Mouse (Mus musculus): ENCODE results near the gene Gsc2. TPM values are rescaled to one million over a fixed set of nuclear protein-coding genes. Genes with fewer than 3 reads are reported as not detected.

The Gsc2 gene
- polyA plus RNA-seq, 1 experiment: not detected

DNA sequence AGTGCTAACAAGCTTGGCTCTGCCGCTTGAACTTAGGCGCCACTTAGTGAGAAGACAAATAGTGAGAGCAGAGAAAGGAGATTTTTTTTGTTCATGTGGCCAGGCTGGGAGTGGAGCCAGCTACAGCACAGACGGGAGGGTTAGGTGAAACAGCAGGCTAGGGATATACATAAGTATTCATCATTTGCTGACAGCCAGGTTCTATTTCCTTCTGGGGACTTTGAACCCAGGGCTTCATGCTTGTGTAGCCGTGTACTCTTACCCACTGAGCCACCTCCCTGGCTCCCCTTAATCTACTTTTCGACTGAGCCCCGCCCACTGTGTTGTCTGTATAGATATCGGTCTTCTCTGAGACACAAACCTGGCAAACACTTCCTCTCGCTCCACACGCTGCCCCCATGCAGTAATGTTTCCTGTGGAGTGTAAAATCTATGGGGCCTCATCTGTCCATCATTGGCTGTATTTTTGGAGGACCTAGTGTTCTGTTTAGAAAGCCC lies 24.4 kb upstream of the Gsc2 start:
- peak overlapping the region; percentile 39 for H3K4me3 ChIP-seq (replicated peaks)
- H3K9me3 ChIP-seq (ENCODE audit: control insufficient read depth, low read length): no peaks in the 10 kb centered on the region
- no peak for TF ChIP-seq GATA1 (IDR thresholded peaks at IDR 0.05; ENCODE audit: low read length)
- TF ChIP-seq TAL1 (IDR thresholded peaks at IDR 0.05; ENCODE audit: low read length): no peak
- H3K36me3 ChIP-seq (ENCODE audit: control insufficient read depth): no peaks in the 10 kb centered on the region
- no peaks in the 10 kb centered on the region for H3K27me3 ChIP-seq (ENCODE audit: control insufficient read depth)
- H3K4me1 ChIP-seq (ENCODE audit: control insufficient read depth): peaks cover 43% of the 10 kb centered on the region

DNA sequence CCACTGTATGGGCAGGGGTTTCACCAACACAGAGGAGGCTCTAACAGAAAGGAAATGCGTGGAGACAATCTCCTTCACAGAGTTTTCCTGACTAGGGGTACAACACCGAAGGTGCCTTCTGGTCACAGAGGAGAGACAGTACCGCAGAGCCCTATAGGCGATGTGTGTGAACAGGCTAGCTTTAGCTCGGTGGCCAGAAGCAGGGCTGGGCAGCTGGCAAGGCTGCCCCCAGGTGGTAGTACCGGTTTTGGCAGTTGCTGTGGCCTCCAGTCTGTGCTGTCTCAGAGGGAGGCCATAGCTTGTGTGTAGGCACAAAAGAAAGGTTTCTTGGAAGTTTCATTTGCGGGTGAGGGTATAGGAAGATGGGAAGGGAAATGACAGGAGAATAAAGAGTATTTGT lies 24.0 kb upstream of the Gsc2 start:
- peaks cover 48% of the 10 kb centered on the region for H3K4me1 ChIP-seq (ENCODE audit: control insufficient read depth)
- no peaks in the 10 kb centered on the region for H3K36me3 ChIP-seq (ENCODE audit: control insufficient read depth)
- peak overlapping the region; percentile 39 for H3K4me3 ChIP-seq (replicated peaks)
- no peaks in the 10 kb centered on the region for H3K27me3 ChIP-seq (ENCODE audit: control insufficient read depth)
- no peaks in the 10 kb centered on the region for H3K9me3 ChIP-seq (ENCODE audit: control insufficient read depth, low read length)
- TF ChIP-seq TAL1 (IDR thresholded peaks at IDR 0.05; ENCODE audit: low read length) (no peak), GATA1 (IDR thresholded peaks at IDR 0.05; ENCODE audit: low read length) (no peak)

DNA sequence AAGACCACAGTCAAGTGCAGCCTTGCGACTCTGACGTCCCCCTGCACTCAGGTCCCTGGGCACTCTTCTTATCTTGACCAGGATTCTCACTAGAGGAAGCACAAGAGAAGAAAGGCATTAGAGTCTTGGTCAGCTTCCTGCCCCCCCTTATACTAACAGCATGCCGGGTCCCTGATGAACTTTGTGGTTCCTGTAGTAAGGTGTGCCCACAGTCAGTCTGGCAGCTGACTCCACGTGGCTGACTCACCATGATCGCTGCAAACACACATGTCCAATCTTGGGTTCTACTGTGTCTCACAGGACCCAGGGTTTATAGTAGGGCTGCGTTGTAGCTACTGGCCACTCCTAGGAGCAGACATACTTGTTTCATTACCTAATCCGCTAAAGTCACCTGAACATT lies 23.3 kb upstream of the Gsc2 start:
- Histone ChIP-seq H3K27me3 (ENCODE audit: control insufficient read depth) (no peaks in the 10 kb centered on the region), H3K9me3 (ENCODE audit: control insufficient read depth, low read length) (no peaks in the 10 kb centered on the region), H3K4me3 (replicated peaks) (no peak overlapping the region), H3K4me1 (ENCODE audit: control insufficient read depth) (peaks cover 54% of the 10 kb centered on the region), H3K36me3 (ENCODE audit: control insufficient read depth) (no peaks in the 10 kb centered on the region)
- no peak for TF ChIP-seq GATA1 (IDR thresholded peaks at IDR 0.05; ENCODE audit: low read length)
- TF ChIP-seq TAL1 (IDR thresholded peaks at IDR 0.05; ENCODE audit: low read length): no peak

DNA sequence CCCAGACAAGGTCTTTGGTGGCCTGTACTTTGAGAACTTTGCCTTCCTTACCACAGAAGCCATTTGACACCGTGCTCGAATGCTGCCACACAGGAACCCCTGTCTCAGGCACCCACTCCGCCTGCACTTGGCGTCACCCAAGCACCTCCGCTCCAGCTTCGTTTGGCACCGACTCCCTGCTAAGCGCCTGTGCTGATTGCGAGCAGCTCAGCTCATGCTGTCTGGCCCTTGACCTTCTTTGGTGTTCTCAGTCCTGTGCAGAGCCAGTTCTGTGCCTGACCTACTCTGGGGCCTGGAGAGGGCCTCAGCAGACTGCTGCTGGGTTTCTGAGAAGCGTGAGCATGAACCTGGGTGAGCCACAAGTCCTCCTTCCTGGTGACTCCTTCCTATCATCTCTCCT lies 21.9 kb upstream of the Gsc2 start:
- no peak for TF ChIP-seq GATA1 (IDR thresholded peaks at IDR 0.05; ENCODE audit: low read length)
- no peak for TF ChIP-seq TAL1 (IDR thresholded peaks at IDR 0.05; ENCODE audit: low read length)
- Histone ChIP-seq H3K9me3 (ENCODE audit: control insufficient read depth, low read length) (no peaks in the 10 kb centered on the region), H3K4me1 (ENCODE audit: control insufficient read depth) (peaks cover 59% of the 10 kb centered on the region), H3K4me3 (replicated peaks) (no peak overlapping the region), H3K27me3 (ENCODE audit: control insufficient read depth) (no peaks in the 10 kb centered on the region), H3K36me3 (ENCODE audit: control insufficient read depth) (no peaks in the 10 kb centered on the region)

DNA sequence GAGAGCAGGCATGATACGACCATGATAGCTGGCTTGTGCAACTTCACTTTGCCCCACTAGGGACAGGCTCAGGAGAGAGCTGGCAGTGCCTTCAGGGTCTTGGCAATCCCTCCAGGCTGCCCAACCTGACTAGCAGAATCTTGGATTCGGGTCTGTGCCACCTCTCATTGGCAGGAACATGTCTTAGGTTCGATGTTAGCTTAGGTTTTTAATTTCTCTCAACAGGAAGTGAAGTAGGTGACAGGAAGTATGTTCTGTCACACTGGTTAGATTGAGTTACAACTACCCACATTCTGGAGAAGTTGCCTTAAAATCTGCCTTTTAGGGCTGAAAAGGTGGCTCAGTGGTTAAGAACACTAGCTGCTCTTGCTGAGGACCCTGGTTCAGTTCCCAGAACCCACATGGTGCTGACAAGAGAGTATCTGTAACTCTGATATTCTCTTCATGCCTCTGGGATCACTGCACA lies 19.6 kb upstream of the Gsc2 start:
- Histone ChIP-seq H3K4me1 (ENCODE audit: control insufficient read depth) (peaks cover 60% of the 10 kb centered on the region), H3K27me3 (ENCODE audit: control insufficient read depth) (no peaks in the 10 kb centered on the region), H3K36me3 (ENCODE audit: control insufficient read depth) (no peaks in the 10 kb centered on the region), H3K4me3 (replicated peaks) (no peak overlapping the region), H3K9me3 (ENCODE audit: control insufficient read depth, low read length) (no peaks in the 10 kb centered on the region)
- TF ChIP-seq GATA1 (IDR thresholded peaks at IDR 0.05; ENCODE audit: low read length) (no peak), TAL1 (IDR thresholded peaks at IDR 0.05; ENCODE audit: low read length) (no peak)

DNA sequence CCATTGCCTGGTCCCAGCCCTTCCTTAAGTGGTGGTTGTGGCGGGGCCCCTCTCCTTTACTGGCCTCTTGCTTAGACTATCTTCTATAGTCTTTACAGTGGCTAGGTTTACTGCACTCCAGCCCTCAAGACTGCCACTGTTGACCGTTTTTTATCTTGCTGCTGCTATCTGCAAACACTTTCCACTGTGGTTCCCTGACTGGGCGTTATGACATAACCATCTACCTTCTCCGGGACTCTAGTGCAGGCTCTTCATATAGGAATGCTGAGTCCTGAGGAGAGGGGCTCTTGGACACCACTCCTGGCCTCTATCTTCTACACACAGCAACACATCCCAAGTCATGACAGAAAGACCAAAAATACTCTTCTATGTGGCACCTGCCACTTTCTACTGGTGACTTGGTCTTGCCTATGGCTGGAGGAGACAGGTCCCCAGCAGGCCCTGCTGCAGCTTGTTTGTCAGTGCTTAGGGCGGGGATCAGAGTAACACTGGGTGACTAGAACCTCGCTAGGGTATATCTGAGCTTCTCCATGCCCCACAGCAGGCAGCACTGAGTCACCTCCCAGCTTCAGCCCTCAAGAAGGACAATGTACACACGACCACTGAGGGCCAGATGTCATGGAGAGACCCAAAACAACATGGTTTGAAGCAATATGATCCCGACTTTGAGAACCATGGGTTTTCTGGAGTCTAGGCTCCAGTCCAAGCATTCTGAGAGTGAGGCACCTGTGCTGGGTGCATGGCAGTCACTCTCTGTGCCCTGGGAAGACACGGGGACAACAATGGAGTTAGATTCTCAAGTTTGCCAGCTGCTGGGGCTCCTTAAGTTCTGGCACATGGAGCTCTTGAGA lies 19.0 kb upstream of the Gsc2 start:
- Histone ChIP-seq H3K27me3 (ENCODE audit: control insufficient read depth) (no peaks in the 10 kb centered on the region), H3K9me3 (ENCODE audit: control insufficient read depth, low read length) (no peaks in the 10 kb centered on the region), H3K36me3 (ENCODE audit: control insufficient read depth) (no peaks in the 10 kb centered on the region), H3K4me3 (replicated peaks) (no peak overlapping the region), H3K4me1 (ENCODE audit: control insufficient read depth) (peaks cover 60% of the 10 kb centered on the region)
- TF ChIP-seq GATA1 (IDR thresholded peaks at IDR 0.05; ENCODE audit: low read length): no peak
- TF ChIP-seq TAL1 (IDR thresholded peaks at IDR 0.05; ENCODE audit: low read length): no peak

DNA sequence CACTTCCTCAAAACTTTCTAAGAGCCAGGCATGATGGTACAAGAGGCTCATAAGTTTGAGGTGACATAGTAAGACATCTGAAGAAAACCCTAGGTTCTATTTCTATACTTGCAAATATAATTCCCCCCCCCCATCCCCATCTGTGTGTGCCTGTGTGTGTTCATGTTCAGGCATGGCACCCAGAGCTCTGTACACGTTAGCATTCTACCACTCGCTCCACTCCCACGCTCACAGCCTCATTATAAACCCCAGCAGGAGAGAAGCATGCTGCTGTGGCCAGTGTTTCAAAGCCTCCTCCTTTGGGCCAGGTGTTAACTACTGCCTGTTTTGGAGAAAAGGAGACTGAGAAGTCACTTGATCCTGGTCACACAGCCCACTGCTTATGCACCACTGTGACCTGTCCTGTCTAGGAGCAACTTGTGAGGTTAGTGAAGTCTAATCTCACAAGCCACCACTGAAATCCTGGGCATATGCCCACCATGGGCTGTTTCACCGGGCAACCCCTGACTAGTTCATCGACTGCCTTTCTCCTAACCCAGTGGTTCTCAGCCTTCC lies 17.1 kb upstream of the Gsc2 start:
- no peak for TF ChIP-seq GATA1 (IDR thresholded peaks at IDR 0.05; ENCODE audit: low read length)
- Histone ChIP-seq H3K4me3 (replicated peaks) (no peak overlapping the region), H3K9me3 (ENCODE audit: control insufficient read depth, low read length) (no peaks in the 10 kb centered on the region), H3K36me3 (ENCODE audit: control insufficient read depth) (no peaks in the 10 kb centered on the region), H3K4me1 (ENCODE audit: control insufficient read depth) (peaks cover 60% of the 10 kb centered on the region), H3K27me3 (ENCODE audit: control insufficient read depth) (no peaks in the 10 kb centered on the region)

DNA sequence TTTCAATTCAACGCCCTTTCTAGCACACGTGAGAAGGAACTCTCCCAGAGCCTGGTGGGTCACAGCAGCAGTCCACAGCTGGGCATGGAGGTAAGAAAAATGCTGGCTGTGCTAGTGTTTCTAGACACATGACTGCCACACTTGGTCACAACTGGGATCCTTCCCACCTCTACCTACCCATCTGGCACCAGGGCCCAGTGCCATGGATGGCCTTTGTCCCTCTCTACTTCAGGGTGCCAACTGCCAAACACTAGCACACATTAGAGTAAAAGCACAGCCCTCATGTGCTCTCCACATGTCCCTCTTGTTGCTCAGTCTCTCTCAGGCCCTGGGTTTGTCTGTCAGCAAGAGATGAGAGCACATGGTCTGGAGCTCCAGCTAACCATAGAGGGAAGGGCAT lies 14.8 kb upstream of the Gsc2 start:
- H3K27me3 ChIP-seq (ENCODE audit: control insufficient read depth): no peaks in the 10 kb centered on the region
- H3K36me3 ChIP-seq (ENCODE audit: control insufficient read depth): peaks cover 18% of the 10 kb centered on the region
- TF ChIP-seq GATA1 (IDR thresholded peaks at IDR 0.05; ENCODE audit: low read length): no peak
- no peak for TF ChIP-seq TAL1 (IDR thresholded peaks at IDR 0.05; ENCODE audit: low read length)
- H3K4me1 ChIP-seq (ENCODE audit: control insufficient read depth): peaks cover 63% of the 10 kb centered on the region
- H3K4me3 ChIP-seq (replicated peaks): no peak overlapping the region
- no peaks in the 10 kb centered on the region for H3K9me3 ChIP-seq (ENCODE audit: control insufficient read depth, low read length)

DNA sequence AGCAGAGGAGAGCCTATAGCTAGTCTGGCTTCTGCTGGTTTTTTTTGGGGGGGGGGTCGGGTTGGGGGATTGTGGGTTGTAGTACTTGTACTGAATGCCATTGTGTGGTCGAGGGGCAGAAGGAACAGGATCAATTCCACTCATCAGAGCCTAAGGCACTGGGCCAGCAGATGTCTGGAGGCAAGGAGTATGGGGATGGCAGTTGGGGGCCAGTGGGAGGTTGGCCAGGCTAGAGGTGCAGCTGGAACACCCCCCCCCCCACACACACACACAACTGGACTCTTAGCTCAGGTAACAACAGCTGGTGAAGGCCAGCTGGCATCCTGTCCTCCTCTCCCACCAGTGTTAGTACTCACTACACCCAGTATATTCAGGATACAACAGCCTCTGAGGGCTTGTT lies 14.4 kb upstream of the Gsc2 start:
- no peak for TF ChIP-seq GATA1 (IDR thresholded peaks at IDR 0.05; ENCODE audit: low read length)
- H3K4me3 ChIP-seq (replicated peaks): no peak overlapping the region
- no peaks in the 10 kb centered on the region for H3K27me3 ChIP-seq (ENCODE audit: control insufficient read depth)
- H3K4me1 ChIP-seq (ENCODE audit: control insufficient read depth): peaks cover 62% of the 10 kb centered on the region
- H3K36me3 ChIP-seq (ENCODE audit: control insufficient read depth): peaks cover 22% of the 10 kb centered on the region
- no peaks in the 10 kb centered on the region for H3K9me3 ChIP-seq (ENCODE audit: control insufficient read depth, low read length)

All from erythroblast, embryonic 14.5 days (primary cell).